Mouse (Mus musculus): ENCODE results near the gene Jag2. TPM values are rescaled to one million over a fixed set of nuclear protein-coding genes. Genes with fewer than 3 reads are reported as not detected.

Jag2 gene
- polyA plus RNA-seq, 1 experiment from 2014 or later: 6.0 TPM

DNA sequence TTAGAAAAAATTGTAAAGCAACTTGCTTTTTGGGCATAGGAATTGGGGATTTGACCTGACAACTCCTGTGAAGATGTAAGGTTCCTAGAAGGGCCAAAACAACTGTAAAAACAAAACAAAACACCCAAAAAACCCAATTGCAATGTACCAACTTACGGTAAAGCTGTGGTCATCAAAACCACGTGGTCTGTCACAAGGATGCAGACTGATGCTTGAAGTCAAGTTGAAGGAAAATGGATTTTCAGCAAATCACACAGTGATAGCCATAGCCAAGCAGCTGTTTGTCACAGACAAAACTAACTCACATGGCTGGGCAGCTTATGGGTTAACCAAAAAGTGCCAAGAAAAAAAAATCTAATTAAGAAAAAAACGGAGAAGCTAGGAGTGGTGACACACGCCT lies 30.6 kb downstream of the Jag2 start:
- no peaks in the 10 kb centered on the region for H3K36me3 ChIP-seq (ENCODE audit: insufficient read depth, low read length)

DNA sequence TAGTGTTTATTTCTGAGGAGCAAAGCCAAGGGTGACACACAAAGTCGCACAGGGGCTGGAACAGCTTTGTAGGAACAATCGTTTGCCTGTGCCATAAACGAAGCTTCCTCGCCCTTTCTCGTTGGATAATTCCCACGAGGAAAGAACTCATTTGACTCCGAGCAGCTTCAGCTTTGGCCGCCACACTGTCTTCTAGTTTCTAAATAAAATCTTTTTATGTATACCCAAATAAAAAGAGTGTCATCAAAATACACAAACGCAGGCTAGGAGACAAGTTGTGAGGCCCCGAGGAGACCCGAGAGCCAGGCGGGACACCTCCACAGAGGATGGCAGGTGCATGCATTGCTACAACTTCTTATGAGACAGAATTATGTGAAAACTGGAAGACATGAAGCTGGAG lies 31.2 kb downstream of the Jag2 start:
- Histone ChIP-seq H3K9ac (replicated peaks; ENCODE audit: low read depth) (no peak overlapping the region), H3K4me3 (ENCODE audit: low read depth, low read length) (no peak overlapping the region), H3K4me2 (replicated peaks; ENCODE audit: low read depth, low read length) (no peak overlapping the region), H3K4me1 (ENCODE audit: insufficient read depth, low read depth, low read length) (peaks cover 11% of the 10 kb centered on the region), H3K9me3 (ENCODE audit: low read length) (no peaks in the 10 kb centered on the region), H3K27ac (ENCODE audit: low read length) (peak overlapping the region; percentile 16; the same call in 1 of the 2 replicates), H3K36me3 (ENCODE audit: insufficient read depth, low read length) (no peaks in the 10 kb centered on the region), H3K27me3 (replicated peaks; ENCODE audit: insufficient read depth, low read length) (no peaks in the 10 kb centered on the region)
- WGBS: 49% methylated on average over 12 of the region's 12 CpGs
- TF ChIP-seq CTCF (IDR thresholded peaks at IDR 0.05): no peak
- TF ChIP-seq EP300 (IDR thresholded peaks at IDR 0.05): no peak
- ATAC-seq (no peak), DNase-seq (ENCODE audit: low spot score) (peak; percentile 10)

More for the DNA sequence above, 30.6 kb downstream of the Jag2 start:
- Histone ChIP-seq H3K9me3 (ENCODE audit: low read length) (no peaks in the 10 kb centered on the region), H3K27ac (ENCODE audit: low read length) (no peak overlapping the region), H3K27me3 (replicated peaks; ENCODE audit: insufficient read depth, low read length) (no peaks in the 10 kb centered on the region), H3K4me3 (ENCODE audit: low read depth, low read length) (no peak overlapping the region), H3K4me2 (replicated peaks; ENCODE audit: low read depth, low read length) (no peak overlapping the region), H3K9ac (replicated peaks; ENCODE audit: low read depth) (no peak overlapping the region), H3K4me1 (ENCODE audit: insufficient read depth, low read depth, low read length) (peaks cover 10% of the 10 kb centered on the region)
- no peak for TF ChIP-seq CTCF (IDR thresholded peaks at IDR 0.05)
- TF ChIP-seq EP300 (IDR thresholded peaks at IDR 0.05): no peak
- DNase-seq (ENCODE audit: low spot score) (no peak), ATAC-seq (no peak)
- 58% methylated on average over 4 of the region's 4 CpGs for WGBS

DNA sequence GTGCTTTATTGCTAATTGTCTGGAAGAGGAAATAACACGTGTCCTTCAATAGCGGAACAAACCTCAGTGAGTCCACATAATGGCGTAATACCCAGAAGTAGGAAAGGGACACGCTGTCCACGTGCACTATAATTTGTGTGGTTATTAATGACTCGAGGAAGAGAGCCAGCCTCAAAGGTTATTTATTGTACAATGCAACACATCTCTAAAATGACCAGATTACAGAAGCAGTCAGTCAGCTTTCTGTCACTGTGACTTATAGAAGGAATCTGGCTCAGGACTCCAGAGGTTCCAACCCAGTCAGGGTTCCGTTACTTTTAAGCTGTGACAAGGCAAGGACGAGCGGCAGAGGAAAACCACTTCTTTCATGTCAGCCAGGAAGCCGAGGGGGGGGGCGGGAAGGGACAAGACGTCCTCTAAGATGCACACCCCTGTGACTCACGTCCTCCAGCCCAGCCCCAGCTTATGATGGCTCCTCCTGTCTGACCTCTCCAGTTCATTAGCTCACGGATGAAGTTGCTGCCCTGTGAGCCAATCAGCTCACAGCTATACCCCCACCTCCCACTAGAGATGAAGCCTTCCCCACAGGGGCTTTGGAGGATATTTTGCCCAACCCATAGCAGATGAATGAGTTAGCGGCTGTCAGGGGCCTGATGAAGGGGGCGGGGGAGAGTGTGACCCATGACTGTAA lies 31.9 kb downstream of the Jag2 start:
- H3K27me3 ChIP-seq (replicated peaks; ENCODE audit: insufficient read depth, low read length): no peaks in the 10 kb centered on the region
- H3K27ac ChIP-seq (ENCODE audit: low read length): peak overlapping the region; percentile 69
- H3K9ac ChIP-seq (replicated peaks; ENCODE audit: low read depth): no peak overlapping the region
- no peak for TF ChIP-seq CTCF (IDR thresholded peaks at IDR 0.05)
- peak; percentile 94 for TF ChIP-seq EP300 (IDR thresholded peaks at IDR 0.05)
- WGBS: 17% methylated on average over 16 of the region's 16 CpGs
- peak; percentile 90 for DNase-seq (ENCODE audit: low spot score)
- peaks cover 11% of the 10 kb centered on the region for H3K4me1 ChIP-seq (ENCODE audit: insufficient read depth, low read depth, low read length)
- H3K4me2 ChIP-seq (replicated peaks; ENCODE audit: low read depth, low read length): peak overlapping the region; percentile 2; the same call in 1 of the 2 replicates
- no peak overlapping the region for H3K4me3 ChIP-seq (ENCODE audit: low read depth, low read length)
- H3K9me3 ChIP-seq (ENCODE audit: low read length): no peaks in the 10 kb centered on the region
- H3K36me3 ChIP-seq (ENCODE audit: insufficient read depth, low read length): no peaks in the 10 kb centered on the region
- peak; percentile 96 for ATAC-seq

DNA sequence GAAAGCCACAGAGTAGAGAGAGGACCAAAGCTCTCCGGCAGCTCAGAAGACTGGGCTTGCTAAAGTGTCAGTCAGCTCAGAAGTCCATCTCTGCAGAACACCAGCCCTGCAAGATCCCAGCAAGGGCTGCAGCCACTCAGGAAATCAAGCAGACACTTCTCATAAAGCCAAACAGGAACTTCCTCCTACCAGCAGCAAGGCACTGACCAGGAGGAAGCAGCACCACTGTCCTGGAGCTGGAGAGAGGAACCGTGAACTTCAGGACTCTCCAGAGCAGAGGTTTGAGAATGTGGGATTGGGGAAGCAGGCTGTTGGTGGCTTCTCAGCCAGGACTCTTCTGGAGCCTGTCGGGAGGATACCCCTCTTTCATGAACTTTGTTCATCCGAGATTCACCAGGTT lies 34.6 kb downstream of the Jag2 start:
- H3K27me3 ChIP-seq (replicated peaks; ENCODE audit: insufficient read depth, low read length): no peaks in the 10 kb centered on the region
- no peak overlapping the region for H3K9ac ChIP-seq (replicated peaks; ENCODE audit: low read depth)
- ATAC-seq (peak; percentile 30), DNase-seq (ENCODE audit: low spot score) (peak; percentile 58)
- peak overlapping the region; percentile 82 for H3K27ac ChIP-seq (ENCODE audit: low read length)
- peak overlapping the region; percentile 32 for H3K4me2 ChIP-seq (replicated peaks; ENCODE audit: low read depth, low read length)
- H3K4me1 ChIP-seq (ENCODE audit: insufficient read depth, low read depth, low read length): peaks cover 11% of the 10 kb centered on the region
- WGBS: 28% methylated on average over 4 of the region's 4 CpGs
- H3K9me3 ChIP-seq (ENCODE audit: low read length): no peaks in the 10 kb centered on the region
- no peaks in the 10 kb centered on the region for H3K36me3 ChIP-seq (ENCODE audit: insufficient read depth, low read length)
- H3K4me3 ChIP-seq (ENCODE audit: low read depth, low read length): no peak overlapping the region
- TF ChIP-seq CTCF (IDR thresholded peaks at IDR 0.05) (no peak), EP300 (IDR thresholded peaks at IDR 0.05) (peak; percentile 58; the same call in 1 of the 2 replicates)

DNA sequence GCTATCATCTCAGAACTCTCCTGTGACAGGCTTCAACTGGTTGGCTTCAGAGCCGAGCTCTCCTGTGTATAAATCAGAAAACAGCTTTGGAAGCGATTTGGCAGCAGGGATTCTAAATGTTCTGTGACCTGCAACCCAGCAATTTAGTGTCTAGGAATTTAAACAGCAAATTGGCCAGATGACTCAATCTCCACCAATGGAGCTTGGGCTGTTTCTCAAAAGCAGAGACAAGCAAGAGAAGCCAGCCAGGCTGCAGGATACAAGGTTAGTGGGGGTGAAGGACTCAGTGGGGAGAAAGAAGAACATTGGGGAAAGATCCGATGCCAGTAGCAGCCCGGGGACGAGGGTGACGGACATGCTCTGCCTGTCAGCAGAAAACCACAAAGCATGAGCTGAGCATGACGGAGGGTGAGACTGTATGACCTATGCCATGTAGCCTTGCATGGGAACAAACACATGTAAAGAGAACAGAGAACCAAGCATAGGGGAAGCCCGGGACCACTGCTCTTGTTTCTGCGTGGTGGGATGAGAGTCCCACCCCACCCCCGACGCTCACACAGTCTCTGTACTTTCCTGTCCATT lies 35.2 kb downstream of the Jag2 start:
- Histone ChIP-seq H3K9me3 (ENCODE audit: low read length) (no peaks in the 10 kb centered on the region), H3K36me3 (ENCODE audit: insufficient read depth, low read length) (no peaks in the 10 kb centered on the region), H3K4me1 (ENCODE audit: insufficient read depth, low read depth, low read length) (peaks cover 11% of the 10 kb centered on the region), H3K27me3 (replicated peaks; ENCODE audit: insufficient read depth, low read length) (no peaks in the 10 kb centered on the region), H3K4me2 (replicated peaks; ENCODE audit: low read depth, low read length) (peak overlapping the region; percentile 11), H3K4me3 (ENCODE audit: low read depth, low read length) (no peak overlapping the region), H3K9ac (replicated peaks; ENCODE audit: low read depth) (no peak overlapping the region), H3K27ac (ENCODE audit: low read length) (0 out of 2 replicates have a peak overlapping the region, but pooled peaks have one; percentile 82)
- whole genome bisulfite sequencing: 39% methylated on average over 11 of the region's 11 CpGs
- no peak for ATAC-seq
- TF ChIP-seq CTCF (IDR thresholded peaks at IDR 0.05): no peak
- no peak for TF ChIP-seq EP300 (IDR thresholded peaks at IDR 0.05)
- peak; percentile 46 for DNase-seq (ENCODE audit: low spot score)

DNA sequence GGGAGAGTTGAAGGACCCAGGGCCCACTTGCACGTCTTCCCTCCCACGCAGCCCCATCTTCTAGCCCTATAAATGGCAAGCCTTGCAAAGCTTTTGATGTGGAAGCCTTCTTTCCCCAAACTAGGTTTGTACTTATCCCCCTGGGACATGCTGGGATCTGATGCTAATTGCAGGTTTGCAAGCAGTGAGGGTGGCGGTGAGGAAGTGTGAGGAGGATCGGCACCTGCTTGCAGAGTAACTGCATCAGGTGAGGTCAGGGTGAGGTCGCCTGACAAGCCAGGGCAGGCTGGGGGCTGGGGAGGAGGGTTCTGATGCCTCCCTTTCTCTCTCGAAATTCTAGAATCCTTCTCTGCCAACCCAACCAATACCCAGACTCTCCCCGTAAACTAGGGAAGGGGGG lies 44.1 kb downstream of the Jag2 start:
- H3K27ac ChIP-seq (ENCODE audit: low read length): no peak overlapping the region
- no peaks in the 10 kb centered on the region for H3K9me3 ChIP-seq (ENCODE audit: low read length)
- no peak overlapping the region for H3K4me2 ChIP-seq (replicated peaks; ENCODE audit: low read depth, low read length)
- ATAC-seq: no peak
- peaks cover 2% of the 10 kb centered on the region; the same call in 1 of the 2 replicates for H3K4me1 ChIP-seq (ENCODE audit: insufficient read depth, low read depth, low read length)
- no peaks in the 10 kb centered on the region for H3K27me3 ChIP-seq (replicated peaks; ENCODE audit: insufficient read depth, low read length)
- no peak overlapping the region for H3K4me3 ChIP-seq (ENCODE audit: low read depth, low read length)
- H3K36me3 ChIP-seq (ENCODE audit: insufficient read depth, low read length): no peaks in the 10 kb centered on the region
- H3K9ac ChIP-seq (replicated peaks; ENCODE audit: low read depth): no peak overlapping the region
- no peak for DNase-seq (ENCODE audit: low spot score)
- TF ChIP-seq CTCF (IDR thresholded peaks at IDR 0.05) (no peak), EP300 (IDR thresholded peaks at IDR 0.05) (no peak)
- 33% methylated on average over 6 of the region's 7 CpGs for WGBS
